Mouse (Mus musculus) CH12.LX (cell line): ENCODE results near the gene Slc9a9. TPM values are rescaled to one million over a fixed set of nuclear protein-coding genes. Genes with fewer than 3 reads are reported as not detected.

Experiments
- DNase-seq: peaks from one replicate; pipeline ENCODE4 v3.0.0-alpha.2; 2013; ENCODE audit errors: extremely low read depth
- H3K27ac ChIP-seq: 2 replicates; pipeline ENCODE4 v1.5.1; 2012; ENCODE audit warnings: low read depth, mild to moderate bottlenecking, control low read depth, moderate library complexity; ENCODE audit not compliant: insufficient read depth
- H3K27me3 ChIP-seq: replicated peaks from 2 replicates; pipeline ENCODE3; 2012; ENCODE audit warnings: inconsistent platforms
- H3K36me3 ChIP-seq, 2 experiments: replicated peaks in 1 of 2; 2 replicates each; pipeline versions ENCODE3 to v1.6.1; 2012; ENCODE audit warnings: inconsistent platforms in 1 of 2, low read length in 1 of 2, mild to moderate bottlenecking in 1 of 2, mixed read lengths in 1 of 2, moderate library complexity in 1 of 2; ENCODE audit not compliant: control insufficient read depth in 1 of 2, insufficient read depth in 1 of 2
- H3K4me1 ChIP-seq, 2 experiments: 2 replicates each; pipeline ENCODE4 v1.6.1; 2012; ENCODE audit warnings: inconsistent platforms in 1 of 2, moderate library complexity in 1 of 2; ENCODE audit not compliant: insufficient read depth in 2 of 2, control insufficient read depth in 1 of 2
- H3K4me2 ChIP-seq: 2 replicates; pipeline ENCODE4 v1.6.1; 2012; ENCODE audit warnings: low read depth, mild to moderate bottlenecking, control low read depth; ENCODE audit not compliant: poor library complexity, insufficient read depth, severe bottlenecking
- H3K4me3 ChIP-seq, 3 experiments: fragments of 150-350 bp in 1 of 3; sonication (generic) in 1 of 3; replicated peaks in 1 of 3; 2 replicates each; pipeline versions ENCODE3 to v1.5.1; 2011 to 2012; ENCODE audit warnings: low read depth in 2 of 3, low read length in 2 of 3, mild to moderate bottlenecking in 2 of 3, moderate library complexity in 2 of 3, control low read depth in 1 of 3, improper control_type of control experiment in 1 of 3, inconsistent platforms in 1 of 3, mixed read lengths in 1 of 3; ENCODE audit not compliant: poor library complexity in 1 of 3
- H3K79me2 ChIP-seq: replicated peaks from 2 replicates; pipeline ENCODE4 v1.6.1; 2012; ENCODE audit warnings: mild to moderate bottlenecking, moderate library complexity; ENCODE audit not compliant: control insufficient read depth, poor library complexity, insufficient read depth, severe bottlenecking; ENCODE audit errors: extremely low read depth
- H3K9ac ChIP-seq: 2 replicates; pipeline ENCODE4 v1.6.1; 2012; ENCODE audit warnings: low read depth, mild to moderate bottlenecking, control low read depth, moderate library complexity; ENCODE audit not compliant: insufficient read depth
- H3K9me3 ChIP-seq: replicated peaks from 2 replicates; pipeline ENCODE3; 2012; ENCODE audit warnings: low read length, inconsistent platforms, mixed read lengths
- MAZ ChIP-seq: IDR thresholded peaks from 2 replicates; pipeline ENCODE4 v1.6.1; 2012; ENCODE audit warnings: low read depth, mild to moderate bottlenecking, inconsistent platforms, low read length, improper control_type of control experiment, moderate library complexity
- MEF2A ChIP-seq: IDR thresholded peaks from 2 replicates; pipeline ENCODE4 v1.6.1; 2014; ENCODE audit warnings: low read depth, mild to moderate bottlenecking, inconsistent platforms, low read length, improper control_type of control experiment, borderline replicate concordance
- NELFE ChIP-seq: IDR thresholded peaks from 2 replicates; pipeline ENCODE4 v1.6.1; 2011; ENCODE audit warnings: low read depth, low read length, improper control_type of control experiment
- SMC3 ChIP-seq: IDR thresholded peaks from 2 replicates; pipeline ENCODE4 v1.6.1; 2011; ENCODE audit warnings: low read depth, low read length, improper control_type of control experiment
- TCF12 ChIP-seq: IDR thresholded peaks from 2 replicates; pipeline ENCODE4 v1.6.1; 2014; ENCODE audit warnings: low read depth, mild to moderate bottlenecking, inconsistent platforms, low read length, improper control_type of control experiment
- USF1 ChIP-seq: IDR thresholded peaks from 2 replicates; pipeline ENCODE4 v1.6.1; 2014; ENCODE audit warnings: low read depth, mild to moderate bottlenecking, inconsistent platforms, low read length, improper control_type of control experiment
- dilution Hi-C: fragments of 300-500 bp; cut with MboI; formaldehyde crosslinking; loops from 2 replicates; pipeline ENCODE4 v1.14.3; 2020; ENCODE audit warnings: low sequenced_read_pairs; ENCODE audit not compliant: extremely low pct_unique_long_range_greater_than_20kb, extremely low pct_ligation_motif_present
- in situ Hi-C: fragments of 300-500 bp; cut with MboI; formaldehyde crosslinking; loops from 3 replicates; pipeline ENCODE4 v1.14.3; 2019; ENCODE audit warnings: low sequenced_read_pairs, low pct_ligation_motif_present, low pct_unique_long_range_greater_than_20kb, mixed read lengths
- polyA plus RNA-seq: library from polyadenylated mRNA; unstranded; fragments of >175 nt; gene quantifications from 2 replicates; pipeline ENCODE4 v1.2.1, GENCODE M21; 2012; ENCODE audit warnings: low read depth; ENCODE audit not compliant: insufficient read length
- total RNA-seq, 2 experiments: library from RNA; depleted of rRNA; stranded (reverse); fragments of 300-350 nt in 1 of 2; fragments of >200 nt in 1 of 2; gene quantifications; 2 replicates each; pipeline ENCODE4 v1.2.3; 2012 to 2014

Slc9a9 gene
- total and polyA plus RNA-seq, 3 experiments, result not detected

DNA sequence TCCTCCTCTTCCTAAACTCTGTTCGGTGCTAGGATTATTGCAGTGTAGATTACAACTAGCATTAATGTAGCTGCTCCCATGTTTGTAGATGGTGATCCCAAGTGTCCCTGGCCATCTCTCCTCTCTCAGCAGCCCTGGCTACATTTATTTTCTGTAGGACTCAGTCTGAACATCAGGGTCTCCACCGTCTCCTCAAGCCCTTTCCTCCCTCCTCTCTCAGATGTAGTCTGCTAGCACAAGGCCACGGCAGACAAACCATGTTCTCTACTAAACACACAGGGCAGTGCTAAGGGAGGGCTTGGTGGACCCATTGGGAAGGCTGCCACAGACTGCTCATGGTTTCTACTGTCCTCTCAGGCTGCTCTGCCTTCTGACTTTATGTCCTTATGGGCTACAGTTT lies 397.3 kb downstream of the Slc9a9 start:
- H3K9ac ChIP-seq, result no peak overlapping the region
- dilution Hi-C loops, result no loop called here
- H3K79me2 ChIP-seq, result no peaks in the 10 kb centered on the region
- peaks cover 46% of the 10 kb centered on the region for H3K9me3 ChIP-seq
- no peak for TF ChIP-seq MAZ
- H3K27me3 ChIP-seq, result no peaks in the 10 kb centered on the region
- no peak overlapping the region for H3K4me2 ChIP-seq
- no peak overlapping the region for H3K27ac ChIP-seq
- H3K4me3 ChIP-seq, result no peak overlapping the region
- no peaks in the 10 kb centered on the region for H3K4me1 ChIP-seq
- DNase-seq, result no peak
- no peaks in the 10 kb centered on the region for H3K36me3 ChIP-seq
- in situ Hi-C loops, result no loop called here

DNA sequence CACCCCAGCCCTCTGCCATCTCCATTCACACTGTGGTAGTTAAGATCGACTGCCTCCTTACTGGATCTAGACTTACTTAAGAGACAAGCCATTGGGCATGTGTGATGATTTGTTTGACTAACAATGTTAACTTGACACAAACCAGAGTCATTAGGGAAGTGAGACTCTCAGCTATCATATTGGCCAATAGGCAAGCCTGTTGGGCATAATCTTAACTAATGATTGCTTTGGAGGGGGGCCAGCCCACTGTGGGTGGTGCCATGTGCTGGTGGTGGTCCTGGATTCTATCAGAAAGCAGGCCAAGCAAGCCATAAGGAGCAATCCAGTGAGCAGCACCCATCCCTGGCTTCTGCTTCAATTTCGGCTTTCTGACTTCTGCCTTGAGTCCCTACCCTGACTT lies 398.8 kb downstream of the Slc9a9 start:
- Histone ChIP-seq H3K4me2 (no peak overlapping the region), H3K36me3 (no peaks in the 10 kb centered on the region), H3K9ac (no peak overlapping the region), H3K9me3 (peaks cover 56% of the 10 kb centered on the region), H3K27ac (no peak overlapping the region), H3K79me2 (no peaks in the 10 kb centered on the region), H3K4me1 (no peaks in the 10 kb centered on the region), H3K27me3 (no peaks in the 10 kb centered on the region), H3K4me3 (no peak overlapping the region)
- DNase-seq, result no peak
- dilution Hi-C loops (no loop called here), in situ Hi-C loops (no loop called here)
- no peak for TF ChIP-seq MEF2A
- TF ChIP-seq SMC3, result no peak
- no peak for TF ChIP-seq NELFE

DNA sequence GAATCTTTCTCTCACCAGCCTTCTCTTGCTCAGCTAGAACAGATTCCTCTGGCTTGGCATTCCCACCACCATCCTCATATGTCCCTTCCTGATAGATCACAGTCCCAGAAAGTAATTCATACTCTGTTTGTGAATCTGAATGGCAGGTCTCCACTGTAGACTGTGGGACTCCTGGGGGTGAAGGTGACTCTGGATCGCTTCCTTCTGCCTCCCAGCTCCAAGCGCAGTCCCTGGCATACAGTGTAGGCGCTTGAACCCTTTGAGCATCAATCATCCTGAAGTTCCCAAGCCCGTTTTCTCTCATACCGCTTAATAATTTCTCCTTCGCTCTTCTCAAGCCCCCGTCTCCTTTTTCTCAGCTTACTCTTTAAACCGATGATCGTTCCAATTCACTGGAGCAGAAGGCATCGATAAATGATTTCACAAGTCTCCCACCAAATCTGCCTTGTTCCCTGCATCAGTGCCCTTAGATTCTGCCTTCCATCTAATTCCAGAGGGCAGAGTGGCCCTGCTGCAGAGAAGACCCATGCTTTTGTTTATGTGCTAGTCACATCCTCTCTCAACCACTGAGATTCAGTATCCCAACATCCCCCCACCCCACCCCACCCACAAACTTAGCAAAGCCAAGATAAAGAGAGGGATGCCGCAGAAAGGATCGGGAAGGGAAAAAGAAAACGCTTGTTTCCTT lies 401.3 kb downstream of the Slc9a9 start:
- Histone ChIP-seq H3K4me2 (no peak overlapping the region), H3K27ac (no peak overlapping the region), H3K79me2 (no peaks in the 10 kb centered on the region), H3K27me3 (no peaks in the 10 kb centered on the region), H3K4me3 (no peak overlapping the region), H3K4me1 (no peaks in the 10 kb centered on the region), H3K36me3 (no peaks in the 10 kb centered on the region), H3K9ac (no peak overlapping the region), H3K9me3 (peaks cover 70% of the 10 kb centered on the region)
- dilution Hi-C loops, result no loop called here
- no peak for TF ChIP-seq MAZ
- no peak for TF ChIP-seq USF1
- TF ChIP-seq TCF12, result no peak
- in situ Hi-C loops, result no loop called here
- DNase-seq, result no peak
